Mouse (Mus musculus): ENCODE data around the gene Wdr78. TPM values are rescaled to one million over a fixed set of nuclear protein-coding genes. Genes with fewer than 3 reads are reported as not detected.

Wdr78 gene
- total and polyA plus RNA-seq, 3 experiments = 1.1 to 5.7 (median 5.7) TPM

GRCm38 (mm10) chr4:103056909-103057308 lies 57.4 kb downstream of the Wdr78 start:
- DNase-seq = no peak

- no peak for DNase-seq
Observed at GRCm38 (mm10) chr4:103048046-103048445, 66.3 kb downstream of the Wdr78 start.

- DNase-seq = no peak
Observed at GRCm38 (mm10) chr4:103042997-103043396, 71.4 kb downstream of the Wdr78 start.

GRCm38 (mm10) chr4:103039838-103040191 lies 74.5 kb downstream of the Wdr78 start:
- no peak for DNase-seq

- DNase-seq = no peak
Observed at GRCm38 (mm10) chr4:103039103-103039837, 75.1 kb downstream of the Wdr78 start.

GRCm38 (mm10) chr4:103028177-103029088 lies 85.9 kb downstream of the Wdr78 start:
- DNase-seq = no peak

GRCm38 (mm10) chr4:103027745-103028144 lies 86.6 kb downstream of the Wdr78 start:
- no peak for DNase-seq

GRCm38 (mm10) chr4:103026621-103027020 lies 87.7 kb downstream of the Wdr78 start, which contains the start of gene Insl5:
TSS of gene Insl5 (minus strand) at chr4:103026842.
- DNase-seq = no peak

GRCm38 (mm10) chr4:103013490-103013889 lies 100.9 kb downstream of the Wdr78 start:
- DNase-seq = no peak

- no peak for DNase-seq
Observed at GRCm38 (mm10) chr4:103011823-103012222, 102.5 kb downstream of the Wdr78 start.

GRCm38 (mm10) chr4:103010734-103011133 lies 103.6 kb downstream of the Wdr78 start:
- no peak for DNase-seq

GRCm38 (mm10) chr4:103006943-103007418 lies 107.4 kb downstream of the Wdr78 start:
- peak; percentile 9 for DNase-seq

GRCm38 (mm10) chr4:103006266-103006665 lies 108.1 kb downstream of the Wdr78 start:
- DNase-seq = no peak

GRCm38 (mm10) chr4:103005190-103005945 lies 109.0 kb downstream of the Wdr78 start:
- DNase-seq = no peak

- DNase-seq = no peak
Observed at GRCm38 (mm10) chr4:103004681-103005080, 109.7 kb downstream of the Wdr78 start.

- DNase-seq = no peak
Observed at GRCm38 (mm10) chr4:102991685-102992084, 122.7 kb downstream of the Wdr78 start.

- DNase-seq = no peak
Observed at GRCm38 (mm10) chr4:102990595-102991340, 123.6 kb downstream of the Wdr78 start.

- no peak for DNase-seq
Observed at GRCm38 (mm10) chr4:102990016-102990415, 124.3 kb downstream of the Wdr78 start.

GRCm38 (mm10) chr4:102989391-102989790 lies 125.0 kb downstream of the Wdr78 start:
- no peak for DNase-seq

GRCm38 (mm10) chr4:102988526-102988925 lies 125.8 kb downstream of the Wdr78 start:
- no peak for DNase-seq

All from adrenal gland, adult 2 months (tissue).